Mouse (Mus musculus) skeletal muscle tissue, adult 2 months (tissue): ENCODE data around the gene Gm20388.

ENCODE experiments used
- DNase-seq: peaks from one replicate; pipeline ENCODE4 v3.0.0-alpha.2; 2012; ENCODE audit warnings: low read depth, low spot score

Gene Gm20388

DNA sequence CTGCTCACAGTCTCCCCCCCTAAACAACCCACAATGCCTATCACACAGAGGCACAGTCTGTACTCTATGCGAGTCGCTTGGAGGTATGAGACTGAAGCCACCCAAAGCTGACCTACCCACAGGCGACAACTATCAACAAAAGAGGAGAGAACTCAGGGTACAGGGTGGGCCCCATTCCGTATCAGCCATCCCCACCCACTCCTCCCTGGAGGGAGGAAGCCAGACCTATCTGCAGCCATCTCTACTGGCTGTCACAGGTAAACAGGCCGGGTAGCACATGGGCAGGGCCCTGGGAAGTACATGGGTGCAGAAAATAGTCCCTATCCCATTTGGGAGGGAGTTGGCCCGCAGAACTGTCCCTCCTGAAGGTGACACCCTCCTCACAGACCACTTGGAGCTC, 2614.4 kb downstream of the Gm20388 start:
- DNase-seq, result no peak

DNA sequence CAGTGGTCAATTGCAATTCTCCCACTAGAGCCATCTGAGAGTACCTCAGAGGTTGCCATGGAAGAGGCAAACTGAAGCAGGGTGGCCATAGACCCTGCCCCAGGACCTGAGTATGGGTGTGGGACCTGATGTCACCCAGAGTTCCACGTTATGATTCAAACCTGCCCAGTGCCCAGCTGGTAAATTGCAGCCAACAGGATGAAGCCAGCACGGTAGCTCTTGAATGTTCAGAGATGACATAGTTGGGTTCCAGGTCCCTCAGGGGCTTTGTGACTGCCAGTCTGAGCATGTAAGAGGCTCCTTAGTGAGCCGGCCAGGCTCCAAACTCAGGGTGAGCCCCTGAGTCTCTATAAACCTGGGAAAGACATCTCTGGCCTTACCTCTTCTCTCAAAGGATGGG, 2615.4 kb downstream of the Gm20388 start:
- no peak for DNase-seq

DNA sequence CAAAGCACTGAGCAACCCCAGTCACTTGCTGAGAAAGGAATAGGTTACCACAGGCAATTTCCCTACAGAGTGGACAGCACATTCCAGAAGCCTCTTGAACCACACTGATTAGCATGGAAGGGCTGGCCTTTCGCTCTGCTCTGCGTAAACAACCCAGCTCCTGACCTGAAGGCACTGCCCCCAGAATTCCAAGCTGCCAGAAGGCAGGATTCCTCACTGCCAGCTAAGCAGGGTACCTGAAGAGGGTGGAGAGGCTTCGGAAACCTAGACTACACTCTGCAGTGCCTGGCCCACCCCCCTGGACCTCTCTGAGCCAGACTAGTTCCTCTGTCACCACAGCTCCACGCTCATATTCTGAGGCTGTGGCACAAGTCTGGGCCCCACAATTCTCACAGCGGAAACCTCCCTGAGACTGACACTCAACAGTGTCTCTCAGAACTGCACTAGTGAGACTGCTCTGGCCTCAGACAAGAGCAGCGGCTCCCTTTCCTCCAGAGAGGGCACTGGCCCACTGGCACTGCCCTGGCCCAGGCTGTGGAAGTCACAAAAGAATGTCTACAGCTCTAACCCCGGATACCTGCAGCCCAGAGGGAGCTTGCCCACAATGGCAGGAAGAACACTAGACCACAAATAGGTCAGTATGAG, 2616.0 kb downstream of the Gm20388 start:
- no peak for DNase-seq

DNA sequence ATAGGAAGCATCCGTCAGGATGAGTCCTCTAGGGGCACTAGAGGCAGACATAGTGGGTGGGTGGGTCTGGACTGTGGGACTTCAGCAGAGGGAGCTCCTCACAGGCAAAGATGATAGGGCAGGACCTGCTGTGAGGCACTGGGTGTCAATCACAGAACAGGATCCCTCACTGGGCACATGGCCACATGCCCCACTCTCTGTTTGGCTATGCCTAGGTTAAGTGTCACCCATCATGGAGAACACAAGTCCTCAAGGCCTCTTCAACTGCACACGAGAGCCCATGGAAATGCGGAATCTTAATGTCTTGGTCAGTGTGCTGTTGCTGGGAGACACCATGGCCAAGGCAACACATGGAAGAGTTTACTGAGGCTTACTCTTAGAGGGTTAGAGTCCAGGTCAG, 2617.3 kb downstream of the Gm20388 start:
- no peak for DNase-seq

DNA sequence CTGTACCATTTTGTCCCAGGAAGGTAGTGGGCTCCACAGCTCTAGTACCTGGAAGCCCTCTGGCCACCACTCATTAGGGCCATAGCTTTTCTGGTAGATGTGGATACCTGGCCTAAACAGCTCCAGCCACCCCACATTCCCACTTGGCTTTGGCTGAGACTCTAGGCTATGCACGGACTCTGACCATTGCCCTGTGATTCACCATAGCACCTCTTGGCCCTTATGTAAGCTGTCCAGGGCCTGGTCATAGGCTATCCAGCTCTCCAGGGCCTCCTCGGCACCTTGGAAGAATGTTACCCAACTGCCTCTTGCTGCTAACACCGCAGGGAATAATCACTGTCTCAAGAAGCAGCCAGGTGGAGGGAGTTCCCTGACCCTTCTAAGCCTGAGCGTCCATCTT, 2618.5 kb downstream of the Gm20388 start:
- no peak for DNase-seq

DNA sequence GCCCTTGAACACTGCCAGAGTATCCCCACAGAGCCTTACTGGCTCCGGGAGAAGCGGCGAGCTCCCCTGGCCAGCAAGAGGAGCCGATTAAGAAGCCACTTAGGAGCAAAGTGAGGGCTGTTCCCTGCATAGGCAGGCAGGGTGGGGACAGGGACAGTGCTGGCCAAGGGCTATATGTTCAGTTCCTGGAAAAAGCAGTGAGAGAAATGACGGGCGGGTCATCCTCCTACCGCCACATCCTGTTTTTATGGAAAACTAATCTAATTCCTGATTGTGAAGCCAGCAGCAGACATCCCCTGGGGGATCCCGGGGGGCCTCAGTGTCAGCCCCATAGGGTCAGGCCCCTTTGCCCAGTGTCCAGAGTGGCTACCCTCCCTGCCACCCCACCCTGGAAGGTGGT, 2620.7 kb downstream of the Gm20388 start:
- DNase-seq, result no peak

DNA sequence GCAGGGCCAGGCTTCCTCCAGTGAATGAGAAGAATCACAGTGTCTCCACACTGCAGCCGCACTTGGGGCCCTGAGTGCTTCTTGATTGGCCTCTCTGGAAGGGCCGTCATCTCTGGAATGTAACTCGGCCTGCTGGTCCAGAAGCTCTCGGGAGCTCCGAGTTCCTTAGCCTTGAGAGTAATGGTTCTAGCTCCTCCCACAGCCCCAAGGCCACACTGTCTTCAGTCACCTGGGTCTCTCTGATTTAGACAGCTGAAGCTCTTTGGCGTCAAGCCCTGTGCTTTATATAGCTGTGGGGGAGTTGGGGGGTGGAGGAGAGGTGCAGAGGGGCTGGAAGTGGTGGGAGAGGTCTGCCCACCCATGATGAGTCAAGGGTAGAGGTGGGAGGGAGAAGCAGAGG, 2626.4 kb downstream of the Gm20388 start:
- DNase-seq, result no peak

DNA sequence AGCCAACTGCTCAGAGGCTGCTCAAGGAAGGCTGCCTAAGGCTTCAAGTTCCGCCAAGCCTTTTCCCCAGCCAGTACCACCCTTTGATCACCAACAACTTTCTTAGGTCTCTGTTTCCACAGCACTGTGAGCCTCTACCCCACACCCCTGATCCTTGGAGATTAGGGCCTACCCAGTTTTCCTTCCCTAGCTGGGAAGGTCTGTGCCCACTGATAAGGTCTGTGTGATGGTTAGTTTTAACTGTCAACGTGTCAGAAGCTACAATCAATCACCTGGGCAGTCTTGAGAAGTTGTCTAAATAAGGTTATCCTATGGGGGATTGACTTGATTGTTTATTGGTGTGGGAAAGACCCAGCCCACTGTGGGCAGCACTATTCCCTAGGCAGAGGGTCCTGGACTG, 2627.2 kb downstream of the Gm20388 start:
- no peak for DNase-seq

DNA sequence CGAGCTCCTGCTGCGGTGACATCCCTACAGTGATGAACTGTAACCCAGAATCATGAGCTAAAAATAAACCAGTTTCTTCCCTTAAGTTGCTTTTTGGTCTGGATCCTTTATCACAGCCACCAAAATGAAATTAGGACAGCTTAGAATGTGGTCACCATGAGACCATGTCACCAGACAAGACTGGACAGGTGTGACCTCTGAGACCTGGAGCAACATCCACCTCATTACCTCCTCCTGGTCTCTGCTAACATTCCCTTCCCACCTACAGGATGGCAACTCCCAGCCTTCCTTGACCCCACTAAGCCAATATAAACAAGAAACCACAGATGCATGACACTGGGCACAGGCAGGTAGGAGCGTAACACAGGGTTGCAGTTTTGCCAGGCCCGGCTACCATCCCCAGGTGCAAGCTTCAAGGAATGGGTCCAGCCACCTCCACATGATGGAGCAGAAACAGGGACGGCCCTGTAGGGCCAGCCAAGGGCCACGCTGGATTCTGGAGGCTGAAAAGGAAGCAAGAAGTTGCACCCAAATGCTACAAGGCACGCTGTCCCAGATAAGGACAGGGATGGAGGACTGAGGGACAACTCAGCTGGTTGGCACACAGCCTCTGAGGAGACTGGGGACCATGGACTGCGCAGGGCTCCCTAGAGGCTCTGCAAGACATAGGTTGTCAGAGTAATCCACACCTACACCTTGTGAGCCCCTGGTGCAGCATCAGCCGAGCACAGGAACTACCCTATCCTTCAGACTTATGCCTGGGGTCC, 2627.9 kb downstream of the Gm20388 start:
- DNase-seq, result no peak

DNA sequence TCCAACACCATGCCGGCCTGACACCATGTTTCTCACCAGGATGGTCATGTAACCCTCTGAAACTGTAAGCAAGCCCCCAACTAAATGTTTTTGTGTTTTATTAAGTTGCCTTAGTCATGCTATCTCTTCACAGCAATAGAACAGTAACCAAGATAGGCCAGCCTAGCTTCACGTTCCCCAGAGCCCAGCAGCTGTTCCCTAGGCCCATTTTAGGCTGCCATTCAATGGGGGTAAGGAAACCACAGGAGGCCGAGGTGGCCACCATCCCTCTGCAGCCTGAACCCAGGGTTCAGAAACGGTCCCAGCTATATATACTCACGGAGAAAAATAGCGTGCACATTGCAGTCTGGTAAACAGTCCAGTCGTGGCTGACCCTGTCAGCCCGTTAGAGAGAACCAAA, 2633.5 kb downstream of the Gm20388 start:
- DNase-seq, result no peak

DNA sequence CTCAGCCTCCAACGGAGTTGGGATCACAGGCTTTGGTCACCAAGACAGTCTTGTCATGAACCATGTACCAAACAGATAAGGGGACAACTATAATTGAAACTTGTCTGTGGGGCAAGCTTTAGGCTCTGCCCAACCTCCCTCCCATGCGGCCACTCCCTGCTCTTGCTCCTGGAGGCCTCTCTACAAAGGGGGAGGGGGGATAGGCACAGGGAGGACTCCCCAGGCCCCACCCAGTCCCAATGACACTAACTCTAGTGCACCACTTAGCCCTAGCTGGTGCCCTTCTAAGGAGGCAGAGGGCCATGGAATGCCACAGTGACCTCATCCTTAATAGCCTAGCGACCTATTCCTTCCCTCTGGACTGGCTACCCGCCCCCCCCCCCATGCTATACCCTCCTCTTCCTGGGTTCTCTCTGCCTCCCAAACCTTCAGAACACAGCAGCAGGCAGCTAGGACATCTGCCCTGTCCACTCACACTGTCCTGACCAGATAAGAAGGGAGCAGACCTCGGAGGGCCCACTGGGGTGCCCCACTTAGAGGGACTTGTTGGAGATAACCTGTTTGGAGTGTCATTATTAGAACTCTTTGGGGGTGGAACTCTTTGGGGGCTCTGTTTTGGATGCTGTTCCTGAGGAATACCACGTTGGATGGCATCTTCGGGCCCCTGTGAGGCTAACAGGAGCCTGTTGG, 2635.6 kb downstream of the Gm20388 start:
- no peak for DNase-seq

DNA sequence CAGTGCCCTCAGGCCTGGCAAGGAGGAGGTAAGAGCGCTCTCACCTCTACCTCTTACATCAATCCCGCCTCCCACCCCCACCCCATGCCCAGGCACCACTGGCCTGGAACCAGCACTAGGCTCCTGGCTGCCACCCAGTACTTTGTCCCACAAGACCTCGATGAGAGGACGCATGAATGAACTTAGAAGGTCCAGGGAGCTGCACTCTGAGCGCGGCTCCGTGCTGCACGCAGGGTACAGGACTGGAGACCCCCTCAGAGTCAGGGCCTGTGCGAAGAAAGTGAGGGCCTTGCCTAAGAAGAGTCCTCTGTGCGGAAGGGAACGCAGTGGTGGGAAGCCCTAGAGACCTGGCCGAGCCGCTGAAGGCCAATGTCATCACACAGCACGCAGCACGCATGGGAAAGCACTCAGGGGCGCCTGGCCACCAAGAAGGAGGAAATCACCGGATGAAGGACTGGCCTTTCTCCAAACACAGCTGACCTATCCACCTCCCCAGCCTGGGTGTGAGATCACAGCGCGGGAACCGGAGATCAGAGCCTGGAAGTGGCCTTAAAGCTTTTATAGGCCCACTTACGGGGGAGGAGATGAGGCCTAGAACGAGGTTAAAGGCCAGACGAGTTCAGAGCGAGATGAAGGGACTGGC, 2636.3 kb downstream of the Gm20388 start:
- no peak for DNase-seq

DNA sequence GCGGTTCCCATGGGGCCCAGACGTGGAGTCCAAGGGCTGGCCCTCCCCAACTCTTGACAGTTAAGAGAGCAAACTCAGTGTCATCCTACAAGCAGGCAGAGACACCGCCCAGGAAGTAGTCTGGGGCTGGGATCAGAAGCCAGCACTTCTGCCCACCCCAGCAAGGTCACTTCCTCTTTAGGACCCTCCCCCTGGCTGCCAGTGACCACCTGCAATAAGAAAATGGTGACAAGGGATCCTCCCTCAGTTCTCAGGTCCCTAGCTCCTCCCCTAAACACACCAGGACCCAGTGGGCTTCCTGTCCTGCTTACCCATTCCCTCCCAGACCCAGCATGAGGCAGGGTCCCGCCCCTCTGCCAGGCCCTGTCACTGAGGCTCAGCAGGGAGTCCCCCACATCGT, 2637.2 kb downstream of the Gm20388 start:
- DNase-seq, result peak; percentile 54

DNA sequence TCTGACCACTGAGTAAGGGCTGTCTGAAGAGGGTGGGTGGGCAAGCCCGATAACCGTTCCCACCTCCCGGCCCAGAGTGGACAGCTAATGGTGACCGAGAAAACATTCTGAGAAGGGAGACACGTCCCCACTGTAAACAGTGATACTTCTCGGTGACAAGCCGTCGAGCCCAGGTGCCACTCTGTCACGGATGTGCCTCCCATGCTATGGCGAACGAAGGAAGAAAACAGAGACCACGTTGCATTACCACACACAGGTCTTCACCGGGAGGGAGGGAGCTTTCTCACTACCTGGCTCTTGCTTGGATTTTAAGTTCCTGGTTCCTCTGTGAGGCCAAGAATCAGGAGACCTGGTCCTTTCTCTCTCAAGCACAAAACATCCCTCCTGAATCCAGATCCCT, 2637.7 kb downstream of the Gm20388 start:
- DNase-seq, result no peak

DNA sequence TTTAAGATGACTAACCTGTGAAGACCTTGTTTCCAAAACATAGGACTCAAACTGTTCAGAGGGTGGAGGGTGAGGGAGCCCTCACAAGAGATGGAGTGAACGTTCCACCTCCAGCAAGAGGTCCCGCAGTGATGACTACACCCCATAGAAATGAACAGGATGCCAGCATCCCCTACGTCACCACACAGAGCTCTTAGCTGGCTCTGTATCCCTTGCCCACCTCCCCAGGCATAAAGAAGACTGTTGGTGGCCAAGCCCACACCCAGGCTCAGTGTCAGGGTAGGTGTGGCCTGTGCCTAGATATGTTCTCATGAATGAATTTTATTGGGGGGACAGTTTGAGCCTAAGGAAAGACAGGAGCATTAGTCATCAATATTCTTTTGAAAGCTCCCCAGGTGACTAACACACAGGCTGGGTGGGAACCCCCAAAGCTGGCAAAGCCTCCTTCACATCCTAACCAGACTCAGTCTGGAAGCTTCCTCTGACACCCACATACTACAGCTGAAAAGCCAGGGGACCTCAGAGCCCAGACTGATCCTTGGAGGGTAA, 2638.3 kb downstream of the Gm20388 start:
- DNase-seq, result no peak

DNA sequence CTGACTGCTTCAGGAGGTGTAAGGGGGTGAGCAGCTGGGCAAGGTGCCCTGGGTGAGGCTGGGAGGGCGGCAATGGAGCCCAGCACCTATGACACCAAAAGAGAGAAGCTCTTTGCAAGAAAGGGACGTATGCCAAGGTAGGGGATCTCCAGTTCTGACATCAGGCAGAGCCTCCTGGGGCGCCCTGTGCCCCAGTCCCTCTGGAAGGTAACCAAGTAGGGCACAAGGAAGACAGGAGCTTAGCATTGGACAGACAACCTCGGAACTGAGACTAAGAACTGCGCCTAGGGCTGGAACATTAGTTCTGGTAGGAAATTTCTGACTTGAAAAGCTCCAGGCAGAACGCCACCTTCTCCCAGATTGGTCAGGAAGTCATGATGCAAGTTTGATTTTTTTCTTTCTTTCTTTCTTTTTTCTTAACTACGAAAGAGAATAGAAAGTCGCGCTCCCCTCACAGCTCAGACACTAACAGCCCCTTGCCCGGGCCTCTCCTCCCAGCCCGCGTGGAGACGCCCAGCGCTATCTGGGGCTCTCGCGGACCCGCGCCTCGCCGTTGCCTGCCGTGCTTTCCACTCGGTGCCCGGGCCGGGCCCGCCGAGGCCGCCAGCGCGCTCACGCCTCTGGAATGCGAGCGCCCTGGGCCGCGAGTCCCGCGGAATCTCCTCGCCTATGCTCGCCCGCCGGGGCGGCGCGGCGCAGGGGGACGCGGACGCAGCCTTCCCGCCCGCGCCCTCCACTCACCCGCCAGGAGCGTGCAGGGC, 2639.8 kb downstream of the Gm20388 start:
- no peak for DNase-seq

DNA sequence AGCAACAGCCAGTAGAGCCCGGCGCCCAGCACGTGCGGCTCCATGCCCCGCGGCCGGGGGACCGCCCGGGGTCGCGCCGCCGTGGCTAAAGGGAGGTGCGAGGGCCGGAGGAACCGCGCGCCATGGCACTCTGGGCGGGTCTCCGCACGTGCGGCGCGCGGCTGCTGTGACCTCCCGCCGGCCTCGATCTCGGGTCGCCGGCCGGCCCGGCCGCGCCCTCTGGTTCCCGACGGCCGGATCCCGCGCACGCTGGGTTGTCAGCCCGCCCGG, 2640.3 kb downstream of the Gm20388 start:
- DNase-seq, result no peak

DNA sequence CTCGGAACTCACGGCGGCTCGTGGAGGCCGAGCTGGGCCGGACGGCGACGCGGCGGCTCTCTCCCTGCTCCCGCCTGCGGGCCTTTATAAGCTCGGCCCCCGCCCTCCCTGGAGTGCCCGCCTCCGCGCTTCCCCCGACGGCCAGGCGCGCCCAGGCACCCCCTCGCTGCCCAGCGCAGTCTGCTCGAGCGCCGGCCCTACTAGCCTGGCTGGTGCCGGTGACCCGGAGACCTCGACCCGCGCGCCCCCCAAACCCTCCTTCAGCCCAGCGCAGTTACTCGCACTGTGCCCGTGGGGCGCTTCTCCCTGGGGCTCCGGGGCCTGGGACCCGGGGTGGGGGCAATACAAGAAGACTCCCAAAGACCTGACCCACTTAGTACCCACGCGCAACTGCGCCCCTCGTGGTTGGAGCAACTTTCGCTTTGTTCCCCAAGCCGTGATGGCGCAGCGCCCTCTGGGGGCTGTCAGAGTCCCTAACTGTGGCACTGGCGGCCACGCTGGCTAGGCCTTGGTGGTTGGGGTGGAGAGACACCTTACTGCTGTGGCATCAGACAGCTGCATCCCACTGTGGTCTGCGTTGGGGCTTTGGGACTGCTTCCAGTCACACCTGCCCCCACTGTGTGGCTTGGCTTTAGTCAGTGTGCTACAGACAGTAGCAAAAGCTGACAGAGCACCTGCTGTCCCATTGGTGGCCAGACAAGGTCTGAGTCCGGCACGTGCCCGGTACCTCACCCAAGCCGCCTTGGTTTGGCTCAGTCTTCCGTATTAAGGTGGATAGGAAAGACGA, 2640.8 kb downstream of the Gm20388 start, which contains the start of gene Piezo1:
TSS of gene Piezo1 (minus strand) at position 65 of the 787 bp plus-strand sequence.
- peak; percentile 88 for DNase-seq

DNA sequence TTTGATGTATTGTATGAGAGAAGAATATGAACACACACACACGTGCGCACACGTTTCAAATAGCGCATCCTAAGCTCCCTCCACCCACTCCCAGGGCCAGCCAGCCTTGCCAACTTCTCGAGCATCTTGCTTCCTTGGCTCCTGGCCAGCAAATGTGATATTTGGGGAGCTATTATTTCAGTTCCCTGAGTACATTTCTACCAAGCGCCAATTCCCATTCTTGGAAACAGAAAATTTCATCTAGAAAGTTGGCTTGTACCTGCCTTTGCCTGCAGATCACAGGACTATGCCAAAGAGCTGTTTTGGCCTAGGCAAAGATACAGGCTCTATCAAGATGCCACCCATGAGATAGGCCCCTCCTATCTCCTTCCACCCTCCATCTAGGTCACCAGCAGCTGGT, 2644.1 kb downstream of the Gm20388 start:
- no peak for DNase-seq
